Mouse (Mus musculus): ENCODE measurements around the gene Bscl2. TPM values are rescaled to one million over a fixed set of nuclear protein-coding genes. Genes with fewer than 3 reads are reported as not detected.

Bscl2 gene
- total RNA-seq, 2 experiments from 2014 or later: 15.7 to 20.8 TPM

Small RNA genes within 50 kb of the gene (microRNA-seq; reads per million reads assigned to microRNA genes)
- gene Mir5136 (ENCODE audit: borderline replicate concordance in 2 of 2): 0 to 0.74 reads per million in 2 experiments

Other genes with a start within 250 kb of the Bscl2 start
- not detected for gene Slc22a8, start 246.2 kb upstream of the Bscl2 start, total RNA-seq (2021)
- gene Slc22a6, start 219.4 kb upstream of the Bscl2 start, total RNA-seq (2021): not detected
- not detected for gene Chrm1, start 173.7 kb upstream of the Bscl2 start, total RNA-seq (2021)
- 10 to 100 TPM; 26.7 to 34.6 TPM for gene Slc3a2, start 114.1 kb upstream of the Bscl2 start, total RNA-seq (2021)
- 10 to 100 TPM; 16.9 to 18.2 TPM for gene Wdr74, start 101.6 kb upstream of the Bscl2 start, total RNA-seq (2021)
- gene 1700092M07Rik, start 96.7 kb upstream of the Bscl2 start, total RNA-seq (2021): not detected
- gene Stx5a, start 96.1 kb upstream of the Bscl2 start, total RNA-seq (2021): 10 to 100 TPM; 20.9 to 21.6 TPM
- 10 to 100 TPM; 32.4 to 33.8 TPM for gene Nxf1, start 80.4 kb upstream of the Bscl2 start, total RNA-seq (2021)
- 10 to 100 TPM; 82.8 to 87.5 TPM for gene Tmem223, start 66.5 kb upstream of the Bscl2 start, total RNA-seq (2021)
- gene Tmem179b, start 63.0 kb upstream of the Bscl2 start, total RNA-seq (2021): 1 to 10 TPM; 8.3 to 9.8 TPM
- gene Taf6l, start 51.0 kb upstream of the Bscl2 start, total RNA-seq (2021): 1 to 10 TPM; 4.8 to 5.8 TPM
- 10 to 100 TPM; 29.3 to 34.7 TPM for gene Polr2g, start 38.9 kb upstream of the Bscl2 start, total RNA-seq (2021)
- under 1 TPM; 0.43 to 0.56 TPM for gene Zbtb3, start 34.9 kb upstream of the Bscl2 start, total RNA-seq (2021)
- gene Ttc9c, start 18.1 kb upstream of the Bscl2 start, total RNA-seq (2021): 10 to 100 TPM; 10.9 to 13.1 TPM
- 10 to 100 TPM; 34.7 to 38.6 TPM for gene Hnrnpul2, start 17.5 kb upstream of the Bscl2 start, total RNA-seq (2021)
- not detected for gene AC129217.1, start 7.7 kb upstream of the Bscl2 start, total RNA-seq (2021)
- gene Gng3, start 1.7 kb downstream of the Bscl2 start, total RNA-seq (2021): not detected
- gene Lrrn4cl, start 13.3 kb downstream of the Bscl2 start, total RNA-seq (2021): 10 to 100 TPM in 1 of 2 experiments, 1 to 10 TPM in 1; 6.8 to 10.9 TPM
- 100 to 1,000 TPM; 190 to 208 TPM for gene Ubxn1, start 34.0 kb downstream of the Bscl2 start, total RNA-seq (2021)
- gene Uqcc3, start 43.5 kb downstream of the Bscl2 start, total RNA-seq (2021): 10 to 100 TPM; 50.8 to 57.0 TPM
- gene Lbhd1, start 46.3 kb downstream of the Bscl2 start, total RNA-seq (2021): 10 to 100 TPM in 1 of 2 experiments, 1 to 10 TPM in 1; 4.8 to 10.3 TPM
- not detected for gene Gm49403, start 46.5 kb downstream of the Bscl2 start, total RNA-seq (2021)
- gene 1810009A15Rik, start 51.4 kb downstream of the Bscl2 start, total RNA-seq (2021): 10 to 100 TPM; 13.1 to 18.0 TPM
- not detected for gene Gm49416, start 51.5 kb downstream of the Bscl2 start, total RNA-seq (2021)
- gene Ints5, start 55.5 kb downstream of the Bscl2 start, total RNA-seq (2021): 1 to 10 TPM; 8.3 to 9.4 TPM
- gene Ganab, start 60.6 kb downstream of the Bscl2 start, total RNA-seq (2021): 10 to 100 TPM; 23.1 to 25.9 TPM
- gene B3gat3, start 82.9 kb downstream of the Bscl2 start, total RNA-seq (2021): 10 to 100 TPM; 27.2 to 28.3 TPM
- 10 to 100 TPM in 1 of 2 experiments, 1 to 10 TPM in 1; 6.7 to 18.4 TPM for gene Rom1, start 91.9 kb downstream of the Bscl2 start, total RNA-seq (2021)
- 1 to 10 TPM; 6.0 to 7.2 TPM for gene Eml3, start 92.1 kb downstream of the Bscl2 start, total RNA-seq (2021)
- 10 to 100 TPM; 19.5 to 21.9 TPM for gene Mta2, start 104.4 kb downstream of the Bscl2 start, total RNA-seq (2021)
- 1 to 10 TPM; 5.7 to 7.2 TPM for gene Tut1, start 116.4 kb downstream of the Bscl2 start, total RNA-seq (2021)
- 100 to 1,000 TPM; 464 to 492 TPM for gene Eef1g, start 129.6 kb downstream of the Bscl2 start, total RNA-seq (2021)
- 100 to 1,000 TPM; 183 to 204 TPM for gene Ahnak, start 151.8 kb downstream of the Bscl2 start, total RNA-seq (2021)